In the genomic region with DNA sequence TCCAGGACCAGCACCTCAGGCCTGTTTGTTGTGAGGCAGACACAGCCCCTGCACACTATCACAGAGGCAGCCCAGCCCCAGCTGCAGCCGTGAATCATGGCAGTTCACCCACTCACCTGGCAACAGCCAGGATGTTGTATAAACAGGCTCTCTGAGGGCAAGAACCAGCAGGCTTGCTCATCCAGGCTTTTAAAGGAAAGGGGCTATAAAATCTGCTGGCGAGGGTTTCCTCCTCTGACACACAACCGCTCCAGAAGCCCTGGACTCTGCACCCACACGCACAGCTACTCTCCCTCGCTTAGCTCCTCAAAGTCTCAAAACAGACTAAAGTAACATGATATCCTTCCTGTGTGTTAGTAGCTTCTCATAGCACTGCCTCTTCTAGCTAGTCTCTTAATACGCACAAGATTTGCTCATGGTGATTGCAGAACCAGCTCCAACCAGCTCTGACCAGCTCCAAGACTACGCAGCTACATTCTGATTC, we compare ENCODE assay signal across 11 mouse cellular contexts. TPM values are rescaled to one million over a fixed set of nuclear protein-coding genes. Genes with fewer than 3 reads are reported as not detected.
DNase-seq lines count a peak whose midpoint lies in the region; ATAC-seq lines count a peak whose summit lies in the region.
"Had no signal": no experiment of that assay in that cellular context is flagged by ENCODE, and none has a peak within 500 bp of the region (broad histone marks: within the 10 kb centered on the region; RNA-seq: fewer than 3 reads in every experiment).

No protein-coding gene starts in this region.

- intact Hi-C loops in left cerebral cortex, postnatal 10 days (cut with DNase I), result no loop called here

- H3K4me2 ChIP-seq in intestine, embryonic 14.5 days (ENCODE audit: low read length), result no peak overlapping the region
- no peak overlapping the region for H3K4me2 ChIP-seq in stomach, embryonic 15.5 days
- no peak overlapping the region for H3K4me2 ChIP-seq in midbrain, embryonic 13.5 days (replicated peaks)
- H3K4me2 ChIP-seq: midbrain, embryonic 15.5 days had no signal

- H3K27ac ChIP-seq in intestine, embryonic 14.5 days (ENCODE audit: low read depth), result no peak overlapping the region
- H3K27ac ChIP-seq in stomach, embryonic 15.5 days, result peak overlapping the region; percentile 26; the same call in 1 of the 2 replicates
- H3K27ac ChIP-seq in midbrain, embryonic 13.5 days, result no peak overlapping the region
- H3K27ac ChIP-seq: midbrain, embryonic 15.5 days had no signal

- H3K4me1 ChIP-seq in intestine, embryonic 14.5 days (replicated peaks; ENCODE audit: control insufficient read depth, insufficient read depth, low read length), result 0 out of 2 replicates have a peak, but pooled peaks cover 10% of the 10 kb centered on the region
- peaks cover 5% of the 10 kb centered on the region for H3K4me1 ChIP-seq in stomach, embryonic 15.5 days
- no peaks in the 10 kb centered on the region for H3K4me1 ChIP-seq in midbrain, embryonic 13.5 days (replicated peaks)
- H3K4me1 ChIP-seq: midbrain, embryonic 15.5 days had no signal

- WGBS in intestine, embryonic 14.5 days, result 18% methylated on average over 7 of the region's 7 CpGs
- 36% methylated on average over 7 of the region's 7 CpGs for WGBS in stomach, embryonic 15.5 days
- WGBS in midbrain, embryonic 13.5 days, result 88% methylated on average over 7 of the region's 7 CpGs

- no peaks in the 10 kb centered on the region for H3K36me3 ChIP-seq in intestine, embryonic 14.5 days (ENCODE audit: control insufficient read depth, insufficient read depth, low read length)
- no peaks in the 10 kb centered on the region for H3K36me3 ChIP-seq in stomach, embryonic 15.5 days
- no peaks in the 10 kb centered on the region for H3K36me3 ChIP-seq in midbrain, embryonic 13.5 days
- H3K36me3 ChIP-seq: midbrain, embryonic 15.5 days had no signal

- H3K27me3 ChIP-seq in intestine, embryonic 14.5 days (replicated peaks; ENCODE audit: control insufficient read depth, insufficient read depth, low read length), result no peaks in the 10 kb centered on the region
- no peaks in the 10 kb centered on the region for H3K27me3 ChIP-seq in stomach, embryonic 15.5 days (replicated peaks)
- H3K27me3 ChIP-seq in midbrain, embryonic 13.5 days, result no peaks in the 10 kb centered on the region; the same call in 1 of the 2 replicates
- H3K27me3 ChIP-seq: midbrain, embryonic 15.5 days had no signal

- no peak overlapping the region for H3K4me3 ChIP-seq in intestine, embryonic 14.5 days (ENCODE audit: low read depth, low read length)
- no peak overlapping the region for H3K4me3 ChIP-seq in stomach, embryonic 15.5 days (replicated peaks)
- H3K4me3 ChIP-seq in midbrain, embryonic 13.5 days (replicated peaks), result no peak overlapping the region
- H3K4me3 ChIP-seq: midbrain, embryonic 15.5 days had no signal

- peak; percentile 16 for DNase-seq in embryo, embryonic 10.5 days (ENCODE audit: low spot score)
- DNase-seq in embryo, embryonic 10 days (ENCODE audit: low spot score), result no peak
- peak; percentile 44 to 51 for DNase-seq in left cerebral cortex, adult 18-20 months (ENCODE audit: low spot score in 2 of 2)
- DNase-seq in left cerebral cortex, postnatal 10 days (ENCODE audit: extremely low spot score in 1 of 2, low spot score in 2 of 2), result no peak
- DNase-seq in intestine, embryonic 14.5 days (ENCODE audit: low spot score), result peak; percentile 58
- DNase-seq in c-Kit-positive CD71-positive TER-119-positive erythroid progenitor cells, embryonic 14.5 days (ENCODE audit: low spot score), result no peak
- DNase-seq: cerebellum, adult 18-20 months had no signal

- H3K9me3 ChIP-seq in intestine, embryonic 14.5 days (ENCODE audit: control insufficient read depth, low read length), result no peaks in the 10 kb centered on the region
- no peaks in the 10 kb centered on the region for H3K9me3 ChIP-seq in stomach, embryonic 15.5 days
- H3K9me3 ChIP-seq in midbrain, embryonic 13.5 days, result no peaks in the 10 kb centered on the region
- H3K9me3 ChIP-seq: midbrain, embryonic 15.5 days had no signal

- 0 out of 2 replicates have a peak overlapping the region, but pooled peaks have one; percentile 10 for H3K9ac ChIP-seq in intestine, embryonic 14.5 days (ENCODE audit: low read length)
- no peak overlapping the region for H3K9ac ChIP-seq in stomach, embryonic 15.5 days
- H3K9ac ChIP-seq in midbrain, embryonic 13.5 days (replicated peaks), result no peak overlapping the region
- H3K9ac ChIP-seq: midbrain, embryonic 15.5 days had no signal

- ATAC-seq in intestine, embryonic 14.5 days (replicated peaks; ENCODE audit: low FRiP score, low TSS enrichment, low read depth), result peak; percentile 72; the same call in 1 of the 2 replicates
- ATAC-seq in stomach, embryonic 15.5 days (ENCODE audit: insufficient read depth, low FRiP score, low read depth), result 0 out of 2 replicates have a peak, but pooled peaks have one; percentile 31
- ATAC-seq in midbrain, embryonic 13.5 days, result no peak
- ATAC-seq: midbrain, embryonic 15.5 days had no signal

RNA-seq across cellular contexts. Expression of gene Myzap, which starts 21.0 kb away (rescaled TPM):
- 1 to 10 TPM; 1.7 to 2.3 TPM for total RNA-seq in left cerebral cortex, adult 18-20 months (2021)
- 1 to 10 TPM; 1.9 to 3.0 TPM for total RNA-seq in left cerebral cortex, postnatal 10 days (2021)
- polyA plus RNA-seq in intestine, embryonic 14.5 days (2014; fragmentation: Nextera tagmentation; extraction: Ambion mirVana), result 10.1 TPM in 2 replicates
- 11.6 and 12.2 TPM in 2 replicates for polyA plus RNA-seq in stomach, embryonic 15.5 days (2015; fragmentation: Nextera tagmentation; extraction: Ambion mirVana)
- polyA plus RNA-seq in midbrain, embryonic 13.5 days (2015; fragmentation: Nextera tagmentation; extraction: Ambion mirVana), result 2.4 and 2.6 TPM in 2 replicates
- total RNA-seq: granulocyte monocyte progenitor cell, adult 5-6 weeks had no signal

Comparison
In these comparisons a context has a peak if more than half of its experiments do, and no peak if none do; other contexts are left out.
1. DNase-seq: peak in embryo, embryonic 10.5 days (single experiment), left cerebral cortex, adult 18-20 months (2 of 2) and intestine, embryonic 14.5 days (single experiment); none in embryo, embryonic 10 days (single experiment), left cerebral cortex, postnatal 10 days (0 of 2) and c-Kit-positive CD71-positive TER-119-positive erythroid progenitor cells, embryonic 14.5 days (single experiment).